Mouse (Mus musculus): ENCODE data around the gene Fev.

Fev gene

DNA sequence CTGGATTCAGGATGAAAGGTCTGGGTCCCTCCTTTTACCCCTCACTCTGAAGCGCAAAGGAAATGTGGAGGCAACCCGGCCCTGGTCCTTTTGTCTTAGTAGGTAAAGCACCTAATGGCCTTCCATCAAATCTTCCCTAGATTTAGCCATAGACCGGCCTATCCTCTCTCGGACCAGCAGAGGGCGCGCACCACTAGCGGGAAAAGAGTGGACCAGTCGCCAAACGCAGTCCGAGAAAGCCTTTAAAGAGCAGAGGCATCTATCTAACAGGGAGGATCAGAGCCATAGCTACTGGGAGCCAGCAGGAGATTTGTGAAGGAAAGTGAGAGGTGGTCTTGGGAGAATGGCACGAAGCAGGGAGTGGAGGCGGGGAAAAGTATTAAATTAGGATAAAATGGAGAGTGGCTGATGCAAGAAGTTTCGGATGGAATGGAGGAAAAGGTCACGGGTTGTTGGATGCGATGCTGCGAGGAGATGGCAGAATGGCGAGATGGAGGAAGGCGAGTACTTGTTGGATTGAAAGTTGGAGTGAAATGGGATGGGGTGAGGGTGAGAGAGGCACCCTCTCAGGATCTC, 4.3 kb downstream of the Fev start:
- in situ Hi-C loops (cut with MboI, MseI), result no loop called here

DNA sequence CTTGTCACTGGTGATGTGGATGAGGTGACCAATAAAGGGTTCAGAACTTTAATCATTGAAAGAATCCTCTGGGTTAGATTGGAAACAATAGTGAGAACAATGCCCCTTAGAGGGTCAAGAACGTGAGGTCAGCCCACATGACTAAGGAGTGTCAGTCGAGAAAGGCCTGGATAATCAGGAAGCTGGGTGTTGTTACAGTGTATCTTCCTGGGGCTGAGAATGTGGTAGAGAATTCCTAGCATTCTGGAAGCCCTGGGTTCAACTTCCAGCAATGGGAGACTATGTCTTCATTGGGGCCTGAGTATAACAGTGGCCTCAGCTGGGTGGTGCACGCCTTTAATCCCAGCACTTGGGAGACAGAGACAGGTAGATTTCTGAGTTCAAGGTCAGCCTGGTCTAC, 8.0 kb downstream of the Fev start:
- in situ Hi-C loops (cut with MboI, MseI), result no loop called here

DNA sequence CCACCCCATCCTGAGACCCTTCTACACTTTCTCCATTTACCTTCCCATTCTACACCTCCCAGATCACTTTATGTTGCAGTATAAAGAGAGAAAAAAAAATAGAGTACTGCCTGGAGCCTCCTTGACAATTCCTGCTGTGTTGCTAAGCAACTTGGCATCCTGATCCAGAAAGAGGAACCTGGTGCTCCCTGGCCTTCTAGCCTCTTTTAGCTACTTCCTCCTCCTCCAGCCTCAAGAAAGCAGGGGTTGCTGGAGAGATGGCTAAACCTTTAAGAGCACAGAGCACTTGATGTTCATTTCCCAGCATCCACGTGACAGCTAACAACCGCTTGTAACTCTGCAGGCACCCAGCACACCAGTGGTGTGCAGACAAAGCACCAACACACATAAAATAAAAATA, 13.0 kb downstream of the Fev start:
- in situ Hi-C loops (cut with MboI, MseI), result no loop called here

DNA sequence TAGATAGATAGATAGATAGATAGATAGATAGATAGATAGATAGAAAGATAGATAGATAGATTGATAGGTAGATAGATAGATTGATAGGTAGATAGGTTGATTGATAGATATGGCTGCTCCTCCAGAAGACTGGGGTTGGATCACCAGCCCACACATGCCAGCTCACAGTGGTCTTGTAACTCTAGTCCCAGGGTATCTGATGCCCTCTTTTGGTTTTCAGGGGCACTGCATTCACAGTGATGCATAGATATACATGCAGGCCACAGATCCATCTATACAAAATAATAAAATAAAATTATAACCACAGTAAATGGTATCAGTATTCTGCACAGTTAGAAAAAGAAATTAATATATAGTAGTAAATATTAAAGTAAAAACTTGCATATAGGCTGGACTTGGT, 23.4 kb downstream of the Fev start:
- in situ Hi-C loops (cut with MboI, MseI), result no loop called here

DNA sequence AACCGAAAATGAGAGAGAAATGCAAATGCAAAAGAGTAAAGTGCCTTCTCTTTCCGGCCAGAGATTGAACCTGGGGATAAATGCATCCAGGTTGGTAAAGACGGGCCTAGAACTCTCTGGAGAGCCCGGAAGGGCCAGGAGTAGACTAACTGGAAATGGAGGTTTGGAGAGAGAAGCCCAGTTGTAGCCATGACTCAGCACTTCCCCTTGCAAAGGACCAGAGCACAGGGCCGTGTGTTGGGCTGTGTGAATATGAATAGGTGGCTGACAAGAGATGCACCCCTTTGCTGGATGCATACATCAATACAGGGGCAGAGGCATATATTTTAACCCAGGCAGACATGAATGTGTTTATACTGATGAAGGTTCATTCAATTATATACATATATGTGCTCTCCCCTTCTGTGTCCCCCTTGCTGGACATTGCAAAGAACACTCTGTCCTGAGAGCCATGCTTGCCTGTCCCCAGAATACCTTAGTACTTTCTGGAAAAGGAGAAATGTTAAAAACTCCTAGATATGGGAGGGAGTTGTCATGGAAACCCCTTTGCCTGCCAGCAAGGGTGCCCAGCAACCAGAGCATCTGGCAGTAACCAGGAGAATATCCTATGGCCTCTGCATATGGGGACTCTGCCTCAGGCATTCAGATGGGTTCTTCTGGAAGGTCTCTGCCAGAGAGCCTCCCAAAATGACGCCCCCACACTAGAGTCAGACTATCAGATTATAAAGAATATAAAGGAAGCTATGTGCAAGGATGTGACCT, 25.8 kb downstream of the Fev start:
- in situ Hi-C loops (cut with MboI, MseI), result no loop called here

DNA sequence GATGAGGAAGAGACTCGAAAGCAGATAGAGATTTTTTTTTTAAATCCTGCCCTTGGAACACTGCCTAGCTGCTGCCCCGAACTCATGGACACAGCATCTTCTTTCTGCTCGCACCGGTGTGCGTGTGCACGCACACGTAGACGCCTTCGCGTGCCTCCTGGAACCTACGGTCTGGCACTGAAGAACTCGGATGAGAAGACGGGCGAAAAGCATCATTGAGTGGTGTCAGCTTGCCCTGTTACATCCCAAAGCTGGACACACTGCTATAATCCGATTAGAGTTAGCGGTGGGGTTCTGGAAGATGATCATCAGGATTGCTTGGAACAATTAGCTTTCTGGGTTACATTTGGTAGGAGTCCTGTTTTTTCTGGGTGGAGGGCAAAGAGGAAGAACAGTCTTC, 26.4 kb downstream of the Fev start:
- in situ Hi-C loops (cut with MboI, MseI), result no loop called here

DNA sequence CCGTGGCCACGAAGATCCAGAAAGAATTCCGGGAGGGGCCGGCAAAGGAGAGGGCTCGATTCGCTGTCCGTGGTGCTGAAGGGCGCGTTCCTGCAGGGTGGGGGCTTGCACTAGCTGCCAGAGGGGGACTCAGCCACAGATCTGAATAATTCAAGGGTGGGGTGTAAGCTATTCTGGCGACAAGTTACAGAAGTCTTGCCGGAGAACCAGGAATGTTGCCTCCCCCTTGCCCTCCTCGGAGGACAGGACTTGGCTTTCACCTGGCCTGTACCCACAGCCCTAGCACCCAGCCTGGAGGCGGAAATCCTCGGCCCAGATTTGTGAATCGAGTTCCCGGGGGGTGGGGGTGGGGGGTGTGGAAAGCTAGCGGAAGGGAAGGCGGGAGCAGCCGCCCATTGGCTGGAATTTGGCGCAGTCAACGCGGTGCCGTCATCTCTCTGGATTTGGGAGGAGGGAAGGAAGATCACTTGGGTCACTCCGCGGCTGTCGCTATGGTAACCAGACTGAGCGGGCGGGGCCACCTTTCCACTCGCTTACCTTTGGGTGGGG, 27.0 kb downstream of the Fev start:
- in situ Hi-C loops (cut with MboI, MseI), result no loop called here

DNA sequence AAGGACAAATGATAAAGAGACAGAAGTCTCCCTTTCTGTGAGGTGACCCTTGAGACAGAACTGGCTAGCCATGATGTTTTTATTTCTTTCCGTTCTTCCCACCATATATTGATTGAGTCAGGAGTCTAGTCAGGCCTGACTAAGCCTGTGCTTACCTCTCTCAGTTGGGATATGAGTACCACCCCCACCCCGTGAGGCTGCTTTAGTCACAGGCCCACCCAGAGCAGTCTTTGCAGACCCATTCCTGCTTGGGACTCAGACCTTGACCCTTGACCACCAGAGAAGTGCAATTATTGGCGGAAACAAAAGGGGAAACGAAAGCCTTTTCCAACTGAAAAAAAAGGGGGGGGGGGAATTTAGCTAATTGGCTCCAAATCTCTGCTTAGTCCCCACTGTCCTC, 27.5 kb downstream of the Fev start:
- in situ Hi-C loops (cut with MboI, MseI), result no loop called here

DNA sequence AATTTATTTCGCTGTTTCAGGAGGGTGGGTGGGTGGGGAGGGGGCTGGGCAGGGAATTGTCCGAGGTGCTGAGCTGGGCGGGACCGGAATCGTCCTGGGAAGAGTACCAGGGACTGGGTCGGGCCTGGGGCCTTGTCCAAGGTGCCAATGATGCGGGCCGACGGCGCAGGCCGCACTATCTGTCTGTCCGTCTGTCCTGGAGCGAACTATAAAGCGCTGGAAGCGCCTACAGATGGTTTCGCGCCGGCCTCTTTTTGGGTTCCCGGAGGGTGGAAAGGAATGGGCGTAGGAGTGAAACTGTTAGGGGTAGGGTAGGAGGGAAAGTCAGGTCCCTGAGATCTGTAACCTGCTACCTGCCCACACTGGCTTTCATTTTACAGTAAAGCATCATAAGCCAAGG, 28.0 kb downstream of the Fev start:
- in situ Hi-C loops (cut with MboI, MseI), result no loop called here

DNA sequence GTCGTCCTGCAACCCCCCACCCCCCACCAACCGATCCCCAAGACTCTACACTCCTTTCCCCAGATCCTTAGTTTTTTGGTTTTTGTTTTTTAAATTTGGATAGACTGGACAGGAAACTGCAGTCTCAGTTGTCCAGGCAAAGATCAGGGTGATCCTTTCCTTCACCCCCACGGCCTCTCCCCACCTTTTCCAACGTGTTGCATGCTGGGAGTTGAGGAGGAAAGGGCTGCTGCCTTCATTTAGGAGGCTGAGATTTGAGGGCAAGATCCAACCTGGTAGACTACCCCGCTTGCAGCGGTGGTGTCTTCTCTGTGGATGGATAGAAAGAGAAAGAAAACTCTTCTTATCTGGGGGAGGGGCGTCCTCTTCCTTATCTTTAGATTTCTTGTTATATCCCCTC, 28.4 kb downstream of the Fev start:
- in situ Hi-C loops (cut with MboI, MseI), result no loop called here

DNA sequence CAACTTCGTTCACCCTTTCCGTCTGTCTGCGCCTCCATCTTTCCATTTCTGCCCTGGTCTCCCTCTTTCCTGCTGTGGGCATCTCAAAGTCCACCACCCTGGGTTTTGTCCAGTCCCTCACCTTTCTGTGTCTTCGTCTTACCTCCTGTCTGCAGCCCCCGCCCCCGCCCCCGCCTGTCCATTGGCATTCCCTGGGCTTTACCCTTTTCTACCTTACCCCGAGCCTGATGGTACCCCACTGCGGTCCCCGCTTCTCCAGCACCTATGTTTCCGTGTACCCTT, 28.8 kb downstream of the Fev start:
- in situ Hi-C loops (cut with MboI, MseI), result no loop called here

DNA sequence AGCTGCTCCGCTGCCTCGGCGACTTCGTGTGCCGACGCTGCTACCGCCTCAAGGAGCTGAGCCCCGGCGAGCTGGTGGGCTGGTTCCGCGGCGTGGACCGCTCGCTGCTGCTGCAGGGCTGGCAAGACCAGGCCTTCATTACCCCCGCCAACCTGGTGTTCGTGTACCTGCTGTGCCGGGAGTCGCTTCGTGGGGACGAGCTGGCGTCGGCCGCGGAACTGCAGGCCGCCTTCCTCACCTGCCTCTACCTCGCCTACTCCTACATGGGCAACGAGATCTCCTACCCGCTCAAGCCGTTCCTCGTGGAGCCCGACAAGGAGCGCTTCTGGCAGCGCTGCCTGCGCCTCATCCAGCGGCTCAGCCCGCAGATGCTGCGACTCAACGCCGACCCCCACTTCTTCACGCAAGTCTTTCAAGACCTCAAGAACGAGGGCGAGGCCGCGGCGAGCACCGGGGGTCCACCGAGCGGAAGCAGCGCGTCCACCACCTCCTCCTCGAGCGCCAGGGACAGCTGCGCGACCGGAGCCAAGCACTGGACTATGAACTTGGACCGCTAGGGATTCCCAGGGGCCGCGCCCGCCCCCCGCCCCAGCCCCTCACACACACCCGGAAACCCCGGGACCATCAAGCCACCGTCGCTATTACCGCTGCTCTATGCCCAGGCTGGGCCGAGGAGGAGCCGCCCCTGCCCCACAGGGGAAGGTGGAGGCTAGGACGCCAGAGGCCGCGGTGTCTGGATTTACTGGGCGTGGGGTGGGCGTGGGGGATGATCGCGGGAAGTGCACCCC, 29.4 kb downstream of the Fev start:
- in situ Hi-C loops (cut with MboI, MseI), result no loop called here

DNA sequence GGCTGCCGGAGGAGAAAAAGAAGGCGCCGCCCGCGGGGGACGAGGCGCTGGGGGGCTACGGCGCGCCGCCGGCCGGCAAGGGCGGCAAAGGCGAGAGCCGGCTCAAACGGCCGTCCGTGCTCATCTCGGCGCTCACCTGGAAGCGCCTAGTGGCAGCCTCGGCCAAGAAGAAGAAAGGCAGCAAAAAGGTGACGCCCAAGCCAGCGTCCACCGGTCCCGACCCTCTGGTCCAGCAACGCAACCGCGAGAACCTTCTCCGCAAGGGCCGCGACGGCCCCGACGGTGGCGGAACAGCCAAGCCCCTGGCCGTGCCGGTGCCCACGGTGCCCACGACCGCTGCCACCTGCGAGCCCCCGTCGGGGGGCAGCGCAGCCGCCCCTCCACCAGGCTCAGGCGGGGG, 30.1 kb downstream of the Fev start:
- in situ Hi-C loops (cut with MboI, MseI), result no loop called here

DNA sequence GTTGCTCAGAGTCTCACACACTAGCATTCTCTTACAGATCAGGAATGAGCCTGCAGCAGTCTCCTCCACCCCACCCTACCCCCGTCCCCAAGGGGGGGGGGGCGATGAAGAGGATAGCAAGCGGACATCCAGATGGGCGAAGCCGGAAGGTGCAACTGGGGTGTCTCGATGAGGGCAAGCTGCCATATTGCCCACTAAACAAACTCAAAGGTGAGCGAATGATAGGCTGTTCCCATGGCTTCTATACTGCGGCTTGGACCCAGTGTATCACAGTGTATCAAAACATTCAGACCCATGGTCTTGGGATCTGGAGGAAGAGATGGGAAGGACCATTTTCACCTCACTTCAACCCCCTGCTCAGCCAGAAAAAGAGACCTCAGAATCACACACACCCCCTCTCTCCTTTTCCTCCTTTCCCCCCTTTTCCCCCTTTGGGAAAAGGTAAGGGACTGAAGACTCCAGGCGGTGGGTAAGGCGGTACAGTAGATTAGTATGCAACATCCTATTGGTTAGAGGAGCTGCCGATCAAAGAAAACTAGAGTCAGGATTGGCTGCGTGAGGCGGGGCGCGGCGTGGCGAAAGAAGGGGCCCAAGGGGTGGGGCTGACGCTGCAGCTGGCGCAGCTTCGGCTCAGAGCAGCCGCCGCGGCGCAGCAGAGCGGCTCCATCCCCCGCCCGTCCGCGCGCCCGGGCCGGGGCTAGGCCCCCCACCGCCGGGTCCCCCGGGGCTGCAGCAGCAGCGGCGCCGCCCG, 30.7 kb downstream of the Fev start, which contains the start of gene Cdk5r2:
Cdk5r2 (plus strand) TSS at position 629 of the 751 bp plus-strand sequence.
- in situ Hi-C loops (cut with MboI, MseI), result loop anchor here (5.0 kb wide), 1 partner anchor 38 kb away; the partner anchor contains the start of gene Cryba2

DNA sequence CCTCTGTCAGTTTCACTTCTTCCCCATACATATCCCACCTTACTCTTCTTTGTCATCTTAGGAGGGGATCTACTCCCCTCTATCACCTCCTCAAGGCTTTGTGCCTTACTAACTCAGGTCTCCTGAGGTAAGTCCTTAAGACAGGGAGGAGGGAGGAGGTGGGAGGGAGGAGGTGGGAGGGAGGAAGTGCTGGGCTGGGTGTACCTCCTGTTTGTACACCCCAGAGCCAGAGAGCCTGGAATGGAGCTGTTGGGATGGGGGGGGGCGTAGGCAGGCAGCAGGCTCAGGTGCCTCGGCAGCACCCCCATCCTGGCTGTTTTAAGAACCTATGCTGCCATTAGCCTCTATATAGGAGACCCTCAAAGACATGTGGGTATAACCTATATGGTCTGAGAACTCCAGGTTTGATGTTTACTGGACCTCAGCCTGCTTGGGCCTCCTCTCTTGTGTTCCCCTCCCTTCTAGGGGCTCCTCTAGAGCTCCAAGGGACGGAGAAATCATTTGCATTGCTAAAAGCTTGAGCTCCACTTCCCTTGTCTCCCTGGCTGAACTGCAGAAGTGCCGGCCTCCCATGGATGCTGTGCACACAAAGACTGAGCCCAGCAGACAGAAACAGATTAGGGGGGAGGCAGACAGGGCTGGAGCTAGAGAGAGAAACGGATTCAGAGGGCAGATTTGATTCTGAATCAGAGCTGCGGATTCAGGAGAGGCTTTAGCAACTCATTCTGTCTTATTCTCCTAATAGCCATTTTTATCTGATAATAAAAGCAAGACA, 34.0 kb downstream of the Fev start:
- in situ Hi-C loops (cut with MboI, MseI), result loop anchor here (5.0 kb wide), 1 partner anchor 41 kb away; the partner anchor contains the start of gene Cryba2

DNA sequence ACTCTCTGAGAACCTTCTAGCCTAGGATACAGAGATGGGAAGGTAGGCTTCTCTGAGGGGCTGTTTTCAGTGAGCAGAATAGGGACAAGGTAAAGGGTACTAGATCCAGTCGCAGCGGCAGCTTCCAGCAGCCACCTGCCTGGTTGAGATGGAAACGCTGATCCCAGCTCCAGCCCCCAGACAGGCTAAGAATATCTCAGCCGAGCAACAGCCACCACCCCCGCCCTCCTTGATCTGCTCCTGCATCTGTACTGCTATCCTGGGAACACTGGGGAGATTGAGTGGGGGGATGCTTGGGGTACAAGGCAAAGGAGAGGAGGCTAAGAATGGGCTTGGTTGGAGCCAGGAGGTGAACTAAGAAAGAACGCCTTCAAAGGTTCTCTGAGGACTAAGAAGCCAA, 35.0 kb downstream of the Fev start:
- in situ Hi-C loops (cut with MboI, MseI), result loop anchor here (5.0 kb wide), 1 partner anchor 42 kb away; the partner anchor contains the start of gene Cryba2

DNA sequence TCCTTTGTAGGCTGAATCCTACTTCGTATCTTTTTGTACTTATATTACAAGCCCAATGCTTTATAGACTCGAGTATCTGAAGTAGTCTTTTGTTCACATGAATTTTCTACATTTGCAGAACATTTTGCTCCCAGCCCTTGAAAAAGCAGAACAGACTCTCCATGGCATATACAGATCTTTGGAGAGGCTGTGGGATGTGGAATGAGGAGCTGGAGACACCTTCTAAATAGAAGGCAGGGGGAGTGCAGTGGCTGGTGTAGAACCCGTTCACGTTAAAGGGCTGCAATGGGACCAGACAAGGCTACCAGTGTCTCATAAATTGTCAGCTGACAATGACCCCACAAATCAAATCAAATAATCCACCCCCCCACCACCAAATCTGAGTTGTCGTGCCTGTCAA, 36.3 kb downstream of the Fev start:
- in situ Hi-C loops (cut with MboI, MseI), result no loop called here

DNA sequence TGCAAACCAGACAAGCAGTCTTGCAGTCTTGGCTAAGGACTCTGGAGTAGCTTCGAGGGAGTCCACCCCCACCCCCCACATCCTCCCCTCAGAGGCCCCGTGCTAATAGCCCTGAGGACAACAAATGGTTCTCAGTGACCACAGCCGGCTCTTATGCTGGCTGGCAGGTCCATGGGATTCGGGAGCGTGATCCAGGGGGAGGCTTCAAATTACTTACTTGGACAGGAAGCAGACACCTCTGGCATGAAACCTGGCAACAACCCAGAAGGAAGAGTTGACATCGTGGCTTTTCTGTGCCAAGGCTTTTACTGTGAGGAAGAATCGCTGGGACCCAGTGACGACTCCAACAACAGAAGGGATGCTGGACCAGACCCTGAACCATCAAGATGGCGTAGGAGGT, 38.9 kb downstream of the Fev start:
- in situ Hi-C loops (cut with MboI, MseI), result no loop called here

DNA sequence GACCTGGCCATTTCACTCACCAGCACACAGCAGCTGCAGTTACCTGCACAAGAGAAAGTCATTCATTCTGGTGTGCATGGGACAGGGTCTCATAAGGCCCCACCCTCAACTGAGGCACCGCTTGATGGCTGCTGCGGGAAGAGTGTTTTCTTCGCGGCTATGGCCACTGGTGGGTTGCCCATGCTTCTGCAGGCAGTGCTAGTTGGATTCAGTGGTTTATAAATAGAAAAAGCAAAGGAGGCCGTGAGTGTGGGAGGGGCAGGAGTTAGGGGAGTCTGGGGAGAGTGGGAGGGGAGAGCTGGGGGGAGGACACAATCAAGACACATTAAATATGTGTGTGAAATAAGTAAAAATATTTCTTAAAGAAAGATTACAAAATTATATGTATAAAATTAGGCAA, 42.1 kb downstream of the Fev start:
- in situ Hi-C loops (cut with MboI, MseI), result no loop called here

DNA sequence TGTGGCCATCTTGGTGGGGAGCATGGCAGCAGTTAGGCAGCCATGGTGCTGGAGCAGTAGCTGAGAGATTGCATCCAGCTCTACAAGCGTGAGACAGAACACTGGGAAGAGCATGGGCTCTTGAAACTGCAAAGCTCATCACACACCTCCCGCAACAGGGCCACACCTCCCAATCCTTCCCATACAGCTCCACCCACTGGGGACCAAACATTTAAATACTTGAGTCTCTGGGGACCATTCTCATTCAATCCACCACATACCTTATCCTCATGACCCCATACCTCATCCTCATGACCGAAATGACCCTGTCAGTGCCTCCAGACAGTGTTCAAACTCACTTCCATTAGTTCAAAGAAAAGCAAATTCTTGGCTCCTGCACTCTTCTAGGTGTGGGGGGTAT, 52.0 kb downstream of the Fev start:
- in situ Hi-C loops (cut with MboI, MseI), result no loop called here
